Mouse (Mus musculus): ENCODE results near the gene Cyfip2. TPM values are rescaled to one million over a fixed set of nuclear protein-coding genes. Genes with fewer than 3 reads are reported as not detected.

The Cyfip2 gene
- polyA plus RNA-seq (2012; rRNA removed), result 3.7 and 5.2 TPM in 2 replicates

DNA sequence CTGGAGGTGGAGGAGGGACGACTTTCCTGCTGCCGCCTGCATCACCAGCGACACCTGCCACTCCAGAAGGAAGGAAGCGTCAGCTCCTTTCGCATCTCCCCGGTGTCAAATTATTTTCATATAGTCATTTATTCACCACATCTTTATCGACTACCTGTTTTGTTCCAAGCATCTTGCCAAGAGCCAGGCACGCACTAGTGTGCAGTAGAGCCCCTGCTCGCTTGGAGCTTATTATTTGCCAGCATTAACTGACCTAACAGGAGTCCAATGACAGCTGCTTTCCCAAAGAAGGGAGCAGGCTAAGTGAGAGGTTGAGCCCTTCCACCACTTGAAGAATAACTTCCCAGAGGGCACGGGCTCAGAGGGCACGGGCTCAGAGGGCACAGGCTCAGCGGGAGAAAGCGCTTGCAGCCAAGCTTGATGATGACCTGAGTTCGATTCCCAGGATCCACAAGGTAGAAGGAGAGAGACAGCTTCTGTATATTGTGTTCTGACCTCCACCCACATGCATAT, at the start of gene Cyfip2:
Gene Cyfip2, minus strand, starts transcription at position 337 of the 513 bp plus-strand sequence.
- no peak for DNase-seq (ENCODE audit: low read depth, low spot score)
- WGBS, result 8% methylated on average over 14 of the region's 14 CpGs

DNA sequence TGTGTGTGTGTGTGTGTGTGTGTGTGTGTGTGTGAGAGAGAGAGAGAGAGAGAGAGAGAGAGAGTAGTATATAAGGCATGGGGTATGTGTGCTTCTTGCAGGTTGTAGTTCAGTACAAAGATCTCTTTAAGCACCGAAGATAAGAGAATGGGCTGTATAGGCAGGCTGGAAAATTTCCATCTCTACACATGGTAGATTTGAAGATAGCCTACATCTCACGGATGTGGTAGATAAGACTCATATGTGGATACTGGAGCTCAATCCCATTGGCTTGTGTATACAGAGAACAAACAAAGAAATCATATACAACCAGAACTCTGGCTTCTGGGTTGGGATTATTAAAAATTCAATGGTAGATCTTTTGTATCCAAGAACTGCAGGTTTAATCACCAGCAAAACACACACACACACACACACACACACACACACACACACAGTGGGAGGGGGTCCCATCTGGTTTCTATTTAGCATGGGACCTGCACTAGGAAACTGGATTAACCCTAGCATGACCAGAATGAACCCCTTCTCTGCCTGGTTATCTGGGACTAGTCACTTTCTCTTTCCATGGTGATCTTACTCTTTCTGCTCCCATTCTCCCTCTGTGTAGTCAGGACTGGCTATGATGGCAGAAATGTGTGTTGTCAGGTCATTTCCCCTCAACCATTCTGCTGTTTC, 48.5 kb upstream of the Cyfip2 start:
- WGBS, result 69% methylated on average over 2 of the region's 2 CpGs
- DNase-seq (ENCODE audit: low read depth, low spot score), result no peak

DNA sequence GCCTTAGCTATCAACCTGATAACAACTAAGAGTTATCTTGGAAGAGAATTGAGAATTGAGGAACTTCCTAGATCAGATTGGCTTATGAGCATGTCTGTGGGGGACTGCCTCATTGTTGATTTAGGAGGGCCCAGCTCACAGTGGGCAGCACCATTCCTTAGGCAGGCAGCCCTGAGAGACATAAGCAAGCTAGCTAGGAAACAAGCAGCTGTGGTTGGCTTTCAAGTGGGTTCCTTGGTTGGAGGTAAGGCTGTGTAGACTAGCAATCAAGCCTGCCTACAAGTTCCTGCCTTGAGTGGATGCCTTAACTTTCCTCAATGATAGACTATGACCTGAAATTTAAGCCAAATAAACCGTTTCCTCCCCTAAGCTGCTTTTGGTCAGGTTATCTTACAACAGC, 45.7 kb upstream of the Cyfip2 start:
- DNase-seq (ENCODE audit: low read depth, low spot score), result no peak
- WGBS, result 33% methylated on average over 1 of the region's 1 CpGs

DNA sequence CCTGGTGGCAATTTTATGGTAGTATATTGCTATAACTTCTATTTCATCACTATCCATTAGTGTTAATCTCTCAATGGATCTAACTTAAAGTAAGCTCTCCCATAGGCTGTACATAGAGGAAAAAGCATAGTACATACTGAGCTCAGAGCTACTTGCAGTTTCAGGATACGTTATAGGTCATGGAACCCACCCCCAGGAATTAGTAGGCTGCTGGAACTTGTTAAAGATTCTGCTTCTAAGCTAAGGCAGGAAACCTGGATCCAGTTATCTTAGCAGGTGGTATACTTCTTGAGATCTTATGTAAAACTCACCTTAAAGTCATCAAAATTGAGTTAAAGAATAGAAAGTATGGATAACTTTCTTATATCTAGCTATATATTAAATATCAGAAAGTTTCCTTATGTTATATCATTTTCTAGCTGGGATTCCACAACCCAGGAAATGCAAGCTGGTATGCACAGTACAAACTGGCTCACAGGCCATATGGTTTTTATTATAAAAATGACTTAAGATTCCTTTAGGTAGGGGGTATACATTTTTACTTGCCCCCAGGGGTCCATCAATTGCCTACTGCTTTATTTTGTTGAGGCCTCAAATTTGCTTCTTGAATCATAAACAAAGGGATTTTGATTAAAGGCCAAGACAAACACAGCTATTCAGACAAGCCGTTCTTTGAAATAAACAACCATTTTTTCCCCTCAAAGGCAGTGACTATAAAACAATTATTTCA, 37.2 kb upstream of the Cyfip2 start:
- 43% methylated on average over 2 of the region's 2 CpGs for WGBS
- no peak for DNase-seq (ENCODE audit: low read depth, low spot score)

DNA sequence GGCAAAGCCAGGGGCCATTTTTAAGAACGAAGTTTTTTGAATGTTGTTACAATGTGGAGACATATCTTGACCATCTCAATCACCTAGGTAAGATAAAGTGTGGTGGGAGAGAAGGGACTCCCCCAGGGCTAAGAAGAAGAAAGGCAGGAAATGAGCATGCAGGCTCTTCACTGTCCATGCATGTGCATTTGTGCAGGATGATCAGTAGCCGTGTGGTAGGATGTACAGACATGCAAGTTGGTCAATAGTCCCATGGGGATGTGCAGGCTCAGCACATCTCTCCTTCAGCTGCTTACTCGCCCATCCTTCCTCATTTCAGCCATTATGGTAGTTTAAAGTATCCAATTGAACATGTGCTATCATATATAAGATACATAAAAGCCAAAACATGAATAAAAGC, 35.8 kb upstream of the Cyfip2 start:
- no peak for DNase-seq (ENCODE audit: low read depth, low spot score)
- WGBS, result 74% methylated on average over 3 of the region's 3 CpGs

DNA sequence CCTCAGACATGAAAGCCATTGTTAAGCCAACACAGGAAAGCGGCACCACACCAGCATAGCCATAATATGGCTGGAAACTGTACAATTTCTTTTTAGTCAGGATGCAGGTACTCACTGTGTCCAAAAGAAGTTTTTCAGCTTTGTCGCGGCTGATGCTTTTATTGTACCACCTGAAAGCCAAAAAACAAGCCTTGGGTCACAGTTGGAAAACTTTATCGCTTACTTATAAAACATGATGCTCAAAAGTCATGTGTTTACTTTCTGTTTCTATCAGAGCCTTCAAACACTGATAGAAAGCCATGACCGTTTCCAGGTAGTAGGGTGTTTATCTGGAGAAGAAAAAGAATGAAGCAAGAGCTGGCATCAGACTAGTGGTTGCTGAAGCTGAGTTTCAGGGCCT, 35.1 kb upstream of the Cyfip2 start:
- 66% methylated on average over 5 of the region's 5 CpGs for WGBS
- DNase-seq (ENCODE audit: low read depth, low spot score), result no peak

DNA sequence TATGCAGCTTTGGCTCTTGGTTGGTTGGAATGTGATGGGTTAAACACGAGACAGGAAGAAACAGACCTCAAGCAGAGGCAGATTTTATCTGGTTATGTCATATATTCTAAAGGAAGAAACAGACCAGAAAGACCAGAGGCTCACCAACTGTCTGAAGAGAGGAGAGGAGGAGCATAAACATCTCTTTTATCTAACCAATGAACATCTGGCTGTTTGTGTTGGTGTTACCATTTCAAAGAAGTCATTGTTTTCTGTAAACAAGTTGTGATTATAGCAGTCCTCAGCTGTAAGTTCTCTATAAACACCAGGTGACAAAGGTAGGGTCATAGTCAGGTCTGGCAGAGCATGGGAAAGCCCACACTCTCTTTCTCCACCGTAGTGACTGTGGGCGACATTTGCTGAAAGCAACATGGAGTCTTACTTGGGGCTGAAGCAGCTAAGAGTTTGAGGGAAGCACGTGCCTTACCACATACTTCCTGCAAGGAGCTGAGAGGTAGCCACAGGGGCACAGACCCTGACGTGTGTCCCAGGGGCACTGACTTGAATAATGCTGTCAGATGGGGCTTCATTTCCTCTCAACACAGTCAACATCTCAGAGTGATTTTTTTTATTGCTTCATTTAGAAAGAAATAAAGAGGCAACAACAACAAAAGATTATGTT, 31.4 kb upstream of the Cyfip2 start:
- WGBS, result 30% methylated on average over 5 of the region's 5 CpGs
- DNase-seq (ENCODE audit: low read depth, low spot score), result no peak

DNA sequence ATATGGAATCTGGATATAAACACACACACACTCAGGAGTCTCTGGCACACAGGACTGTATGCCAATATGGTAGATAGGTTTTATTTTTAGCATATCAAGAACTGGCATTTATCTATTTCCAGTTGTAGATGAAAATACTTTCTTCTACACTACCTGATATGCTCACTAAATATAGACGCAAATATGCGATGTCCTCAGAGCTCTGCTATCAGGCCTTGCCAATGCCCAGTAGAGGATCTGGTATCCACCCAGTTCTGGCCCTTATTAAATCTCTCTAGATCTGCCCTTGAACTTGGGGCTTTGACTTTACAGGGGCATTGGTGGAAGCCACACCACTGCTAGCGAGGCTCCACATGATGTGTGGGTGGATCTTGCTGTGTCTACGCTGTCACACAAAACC, 29.3 kb upstream of the Cyfip2 start:
- DNase-seq (ENCODE audit: low read depth, low spot score), result no peak
- WGBS, result 93% methylated on average over 4 of the region's 4 CpGs

DNA sequence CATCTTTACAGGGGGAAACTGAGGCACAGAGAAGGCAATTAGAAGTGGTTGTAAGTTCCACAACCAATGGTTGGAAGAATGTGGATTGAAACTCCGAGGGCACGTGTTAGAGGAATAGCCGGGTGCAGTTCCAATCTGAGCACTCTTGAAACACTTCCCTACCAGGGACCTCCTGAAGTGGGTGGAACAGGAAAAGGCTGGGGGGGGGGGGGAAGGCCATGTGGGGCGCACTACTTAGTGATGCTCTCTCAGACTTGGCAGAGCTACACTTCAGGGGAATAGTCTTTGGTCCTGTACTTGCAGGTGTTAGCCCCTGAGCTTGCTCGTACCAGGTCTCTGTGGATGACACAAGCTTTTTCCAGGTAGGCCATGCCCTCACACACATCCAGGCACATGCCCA, 23.4 kb upstream of the Cyfip2 start:
- no peak for DNase-seq (ENCODE audit: low read depth, low spot score)
- 86% methylated on average over 5 of the region's 5 CpGs for WGBS

DNA sequence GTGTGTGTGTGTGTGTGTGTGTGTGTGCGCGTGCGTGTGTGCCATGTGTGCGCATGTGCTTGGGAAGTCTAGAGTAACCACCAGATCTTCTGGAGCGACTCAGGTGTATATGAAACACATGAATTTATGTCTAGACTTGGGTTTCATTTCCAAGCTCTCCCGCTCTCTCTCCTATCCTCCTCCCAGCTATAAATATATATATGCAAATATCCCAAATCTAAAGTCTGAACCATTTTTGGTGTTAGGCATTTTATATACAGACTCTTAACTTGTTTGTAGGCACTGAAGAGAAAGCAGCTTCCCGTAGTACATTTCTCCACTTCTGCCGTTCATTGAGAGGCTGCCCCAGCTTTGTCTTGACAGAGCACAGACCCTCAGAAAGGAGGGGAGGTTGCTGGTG, 19.6 kb upstream of the Cyfip2 start:
- WGBS, result 80% methylated on average over 8 of the region's 8 CpGs
- no peak for DNase-seq (ENCODE audit: low read depth, low spot score)

DNA sequence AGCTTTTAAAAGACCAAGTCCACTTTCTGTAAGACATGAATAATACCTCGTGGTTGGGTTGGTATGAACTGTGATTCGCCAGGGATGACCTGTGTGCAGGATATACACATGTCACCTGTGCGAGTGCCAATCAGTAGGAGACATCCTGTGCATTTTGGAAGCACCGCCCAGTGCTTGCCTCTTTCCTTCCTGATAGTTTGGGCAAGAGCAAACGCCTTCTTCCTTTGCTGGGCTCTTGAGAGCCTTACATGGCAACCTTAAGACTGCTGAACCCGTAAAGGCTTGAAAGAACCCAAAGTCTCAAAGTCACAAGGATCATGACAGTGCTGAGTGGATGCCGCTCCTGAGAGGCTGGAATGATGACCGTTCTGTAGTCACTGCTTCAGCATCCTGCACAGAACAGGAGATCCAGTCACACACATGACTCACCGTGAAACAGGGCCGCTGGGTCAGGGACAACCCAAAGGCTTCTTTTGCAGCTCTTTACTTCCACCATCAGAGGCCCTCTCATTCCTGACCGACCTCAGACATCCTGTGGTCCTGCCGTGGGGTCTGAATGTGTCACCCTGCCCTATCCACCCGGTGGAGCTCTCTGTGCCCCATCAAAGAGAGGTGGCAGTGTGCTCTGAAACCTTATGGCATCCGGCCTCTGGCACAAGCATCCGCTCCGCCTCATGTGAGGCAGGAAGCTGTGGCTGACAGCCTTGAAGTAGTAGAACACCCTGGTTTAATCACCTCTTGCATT, 13.8 kb upstream of the Cyfip2 start:
- no peak for DNase-seq (ENCODE audit: low read depth, low spot score)
- 77% methylated on average over 16 of the region's 16 CpGs for WGBS

DNA sequence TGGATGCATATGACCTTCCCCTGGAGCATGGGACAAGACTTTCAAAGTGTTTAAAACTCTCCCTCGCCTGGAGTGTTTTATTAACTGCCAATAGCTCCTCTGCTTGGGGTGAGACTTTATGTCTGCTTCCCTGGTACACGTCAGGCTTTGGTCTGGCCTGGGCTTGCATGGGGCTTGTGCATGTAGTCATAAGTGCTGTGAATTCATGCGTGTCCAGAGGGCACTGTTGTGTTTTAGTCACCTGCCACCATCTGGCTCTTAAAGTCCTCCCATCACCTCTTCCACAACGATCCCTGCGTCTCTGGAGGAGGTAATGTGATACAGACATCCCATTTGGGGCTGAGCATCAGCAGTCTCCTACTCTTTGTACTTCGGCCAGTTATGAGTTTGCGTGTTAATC, 8.9 kb upstream of the Cyfip2 start:
- DNase-seq (ENCODE audit: low read depth, low spot score), result no peak
- WGBS, result 61% methylated on average over 7 of the region's 7 CpGs

DNA sequence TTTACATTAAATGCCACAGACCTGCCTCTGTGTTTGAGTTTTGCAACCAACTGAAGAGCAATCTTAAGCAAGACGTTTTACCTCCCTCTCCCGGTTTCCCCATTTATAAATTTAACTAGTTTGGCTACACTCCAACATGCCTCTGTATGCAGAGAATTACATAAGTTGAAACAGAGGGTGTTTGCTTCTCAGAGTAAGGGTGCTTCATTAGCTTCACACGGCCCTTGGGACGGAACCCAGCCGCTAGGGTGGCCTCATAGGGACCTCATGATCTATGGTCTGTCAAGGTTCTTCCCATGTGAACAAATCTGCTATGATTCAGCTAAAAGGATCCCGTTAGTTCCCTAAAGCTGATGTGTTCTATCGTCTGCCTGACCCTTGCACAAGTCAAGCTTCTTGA, 1.9 kb upstream of the Cyfip2 start:
- no peak for DNase-seq (ENCODE audit: low read depth, low spot score)
- WGBS, result 40% methylated on average over 7 of the region's 7 CpGs

DNA sequence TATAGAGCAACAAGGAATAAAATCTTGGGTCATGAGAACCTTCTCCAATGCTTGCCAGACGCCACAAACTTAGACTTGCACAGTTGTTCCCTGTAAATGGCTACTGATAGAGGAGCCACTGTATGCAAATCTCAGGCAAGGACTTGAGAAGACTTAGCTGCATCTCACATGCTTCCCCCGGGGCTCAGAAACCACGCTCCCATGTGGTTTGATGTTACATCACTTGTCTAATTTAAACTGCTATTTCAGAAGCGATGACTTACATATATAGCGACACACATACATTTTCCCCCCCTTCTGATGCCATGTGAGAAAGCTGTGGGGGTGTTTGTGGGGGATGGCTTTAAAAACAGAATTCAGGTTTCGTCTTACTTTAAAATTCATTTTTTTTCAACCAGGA, 1.2 kb upstream of the Cyfip2 start:
- DNase-seq (ENCODE audit: low read depth, low spot score), result no peak
- WGBS, result 74% methylated on average over 6 of the region's 6 CpGs

DNA sequence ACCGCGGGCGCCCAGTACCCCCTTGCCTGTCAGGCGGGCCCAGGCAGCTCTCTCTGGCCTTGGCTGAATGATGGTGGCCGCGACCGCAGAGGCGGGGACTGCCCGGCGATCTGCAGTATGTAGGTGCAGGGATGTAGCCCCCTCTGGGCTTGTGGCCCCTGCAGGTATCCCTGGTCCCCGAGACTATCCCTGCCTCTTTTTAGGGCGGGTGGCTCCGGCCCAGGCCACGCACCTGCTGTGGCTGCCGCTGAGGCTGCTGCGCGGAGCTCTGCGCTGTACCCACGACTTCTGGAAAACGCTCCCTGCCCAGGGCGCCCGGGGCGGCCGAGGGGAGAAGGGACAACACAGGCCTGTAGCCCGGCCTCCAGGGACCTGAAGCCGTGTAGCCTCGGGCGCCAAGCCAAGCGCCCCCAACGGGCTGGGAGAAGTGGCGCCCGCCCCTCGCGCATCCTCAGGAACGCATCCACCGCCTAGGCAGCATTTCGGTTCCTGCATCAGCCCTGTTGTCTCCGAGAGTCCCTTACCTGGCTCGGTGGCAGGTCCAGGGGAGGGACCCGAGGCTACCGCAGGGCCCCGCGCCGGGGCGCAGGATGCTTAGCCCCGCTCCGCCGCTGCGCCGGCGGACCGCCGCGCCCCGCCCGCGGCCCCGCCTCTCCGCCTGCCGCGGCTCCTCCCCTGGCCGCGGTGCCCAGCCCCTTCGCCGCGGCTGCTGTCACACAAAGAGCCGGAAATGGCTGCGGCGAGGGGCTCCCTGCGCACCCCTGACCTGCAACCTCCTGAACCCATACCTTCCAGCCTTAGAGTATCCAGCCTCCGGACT, 746 bp downstream of the Cyfip2 start:
- 1% methylated on average over 64 of the region's 71 CpGs for WGBS
- DNase-seq (ENCODE audit: low read depth, low spot score), result no peak

DNA sequence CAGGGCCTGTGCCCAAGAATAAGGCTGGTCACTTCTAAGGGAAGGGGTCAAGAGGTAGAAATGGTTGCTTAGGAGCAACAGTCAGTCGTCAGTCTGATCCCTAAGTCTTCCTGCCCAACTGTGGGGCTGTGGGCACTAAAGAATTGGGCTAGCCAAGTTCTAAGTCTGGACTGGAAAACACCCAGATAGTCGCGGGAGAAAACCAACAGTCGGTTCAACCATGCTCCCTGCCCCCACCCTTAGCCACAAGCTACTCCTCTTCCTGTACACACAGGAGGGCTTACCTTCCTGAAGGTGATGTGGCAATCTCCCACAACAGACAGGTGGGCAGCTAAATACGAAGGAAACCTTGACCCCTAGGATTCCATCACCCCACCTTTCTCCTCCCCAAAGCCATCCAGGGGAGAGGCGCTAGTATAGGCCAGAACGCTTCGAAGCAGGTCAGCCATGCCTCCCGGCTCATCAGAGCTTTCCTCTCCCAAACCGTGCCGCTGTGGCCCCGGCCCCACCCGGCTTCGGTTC, 1.4 kb downstream of the Cyfip2 start:
- WGBS, result 15% methylated on average over 14 of the region's 14 CpGs
- no peak for DNase-seq (ENCODE audit: low read depth, low spot score)

DNA sequence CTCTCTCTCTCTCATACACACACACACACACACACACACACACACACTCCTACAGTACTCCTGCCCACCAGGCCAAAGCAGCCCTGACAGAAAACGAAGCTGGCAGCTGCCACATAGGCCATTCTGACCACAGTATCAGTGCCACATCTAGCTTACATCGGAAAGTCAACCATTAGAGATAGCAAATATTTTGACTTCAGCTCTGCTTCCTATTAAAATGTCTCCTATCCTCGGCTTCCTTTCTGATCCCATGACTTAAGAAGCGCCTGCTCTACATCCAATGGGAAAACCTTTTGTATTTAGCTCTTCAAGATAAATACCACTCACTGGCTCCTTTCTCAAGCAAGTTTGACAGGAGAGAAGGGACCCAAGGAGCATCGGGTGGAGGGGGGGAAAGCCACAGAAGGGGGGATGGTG, 2.0 kb downstream of the Cyfip2 start:
- WGBS, result 71% methylated on average over 5 of the region's 5 CpGs

DNA sequence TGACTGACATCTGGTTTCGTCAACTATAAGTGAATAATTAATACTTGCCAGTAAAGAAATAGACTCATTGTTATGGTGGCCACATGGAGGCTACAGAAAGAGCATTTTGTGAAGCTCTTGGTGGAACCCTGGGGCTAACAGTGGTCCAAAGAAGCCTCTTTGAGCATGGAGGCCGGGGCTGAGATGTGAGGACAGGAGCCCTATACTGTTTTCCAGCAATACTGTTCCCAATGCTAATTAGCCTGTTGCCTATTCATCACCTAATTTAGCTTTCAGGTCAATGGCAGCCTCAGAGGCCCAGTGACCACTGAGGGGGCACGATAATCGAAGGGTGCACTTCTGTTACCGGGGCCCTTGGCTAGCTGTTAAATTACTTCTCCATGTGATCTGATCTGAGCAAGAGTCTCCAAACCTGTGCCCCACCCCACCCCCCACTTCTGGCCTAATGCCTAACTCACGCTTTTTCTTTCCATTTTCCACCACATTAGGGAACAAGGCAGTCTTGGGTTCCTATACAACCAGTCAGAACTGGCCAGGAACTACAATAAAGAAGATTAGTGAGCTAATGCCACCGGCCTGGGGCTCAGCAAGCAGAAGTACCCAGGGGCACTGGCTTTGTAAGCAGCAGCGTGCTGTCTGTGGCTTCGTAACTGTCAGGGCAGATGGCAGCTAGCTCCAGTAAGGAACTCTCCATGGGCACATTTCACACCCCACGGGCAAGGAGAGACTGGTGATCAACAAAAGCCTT, 2.7 kb downstream of the Cyfip2 start:
- DNase-seq (ENCODE audit: low read depth, low spot score), result no peak
- WGBS, result 79% methylated on average over 10 of the region's 10 CpGs

More for the DNA sequence above, 2.0 kb downstream of the Cyfip2 start:
- DNase-seq (ENCODE audit: low read depth, low spot score), result no peak

Data from large intestine, adult 2 months (tissue).